Mouse (Mus musculus) common myeloid progenitor, adult 5-6 weeks (primary cell): ENCODE results near the gene Zfp26. TPM values are rescaled to one million over a fixed set of nuclear protein-coding genes. Genes with fewer than 3 reads are reported as not detected.
A peak's percentile ranks its signal among the peaks of the same experiment; 100 is the strongest.

Experiments used
- ATAC-seq: replicated peaks from 2 replicates; pipeline ENCODE4 v1.8.0; 2016; ENCODE audit warnings: low read depth, mild to moderate bottlenecking, moderate TSS enrichment, inconsistent platforms; ENCODE audit not compliant: poor library complexity, severe bottlenecking
- total RNA-seq: library from RNA; stranded (forward); fragments of 200-1000, 187-1606 nt; gene quantifications from 2 replicates; pipeline ENCODE4 v1.2.3, GENCODE M21; 2017

The Zfp26 gene
- total RNA-seq = 38.1 and 62.8 TPM in 2 replicates

DNA sequence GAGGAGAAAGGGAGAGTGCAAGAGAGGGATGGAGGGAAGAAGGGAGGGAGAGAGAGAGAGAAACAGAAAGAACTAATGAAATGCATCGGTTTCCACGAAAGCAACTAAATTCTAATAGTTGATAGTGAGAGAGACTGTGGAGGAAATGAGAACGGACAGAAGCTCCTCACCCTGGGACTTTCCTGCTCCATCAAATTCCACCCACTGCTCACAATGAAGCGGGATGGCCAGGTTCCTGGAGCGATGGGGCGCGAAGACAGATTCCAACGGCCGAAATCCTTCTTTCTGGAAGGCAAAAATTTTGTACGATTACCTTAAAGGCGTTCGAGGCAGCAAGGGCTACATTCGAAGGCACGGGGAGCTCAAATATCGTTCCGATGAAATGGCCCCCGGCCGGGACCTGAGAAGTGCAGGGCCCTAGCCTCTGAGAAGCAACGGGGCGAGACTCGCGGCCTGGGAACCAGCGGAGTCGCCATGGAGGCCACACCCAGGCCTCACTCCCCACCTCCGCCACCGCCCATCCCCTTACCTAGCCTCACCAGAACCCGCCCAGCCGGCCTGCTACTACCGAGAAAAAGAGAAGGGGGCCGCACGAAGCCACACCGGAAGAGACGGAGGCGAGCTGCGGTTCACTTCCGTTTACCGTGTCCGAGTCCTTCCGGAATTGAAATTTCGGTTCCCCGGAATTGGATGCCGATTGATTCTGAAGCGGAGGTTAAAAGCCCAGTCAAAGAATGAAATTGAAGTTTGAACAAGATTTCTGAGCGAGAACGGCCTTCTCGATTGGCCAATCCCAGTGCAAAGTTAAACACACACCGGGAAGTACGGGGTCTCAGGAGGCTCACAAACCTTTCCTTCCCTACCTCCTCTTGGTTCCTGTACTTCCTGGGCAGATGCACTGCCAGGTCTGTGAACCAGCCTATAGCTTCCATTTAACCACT, at the start of gene Zfp26:
Gene Zfp26 (minus strand): TSS at position 786 of the 941 bp plus-strand sequence.
- peak; percentile 97 for ATAC-seq

DNA sequence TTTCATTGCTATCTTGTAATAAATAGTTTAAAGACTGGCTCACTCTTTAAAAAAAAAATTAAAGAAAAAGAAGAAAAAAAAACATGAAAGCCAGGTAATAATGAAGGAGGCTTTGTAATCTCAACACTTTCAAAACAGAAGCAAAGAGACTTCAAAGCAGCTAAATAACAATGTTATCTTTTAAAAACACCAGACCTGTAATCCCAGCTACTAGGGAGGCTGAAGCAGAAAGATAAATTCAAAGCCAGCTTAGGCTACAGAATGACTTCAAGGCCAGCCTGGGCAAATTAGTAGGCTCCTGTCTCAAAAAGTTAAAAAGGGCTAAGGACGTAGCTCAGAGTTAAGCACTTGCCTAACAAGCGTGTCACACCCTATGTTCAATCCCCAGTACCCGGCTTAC, 49.7 kb upstream of the Zfp26 start:
- peak; percentile 63; the same call in 1 of the 2 replicates for ATAC-seq

DNA sequence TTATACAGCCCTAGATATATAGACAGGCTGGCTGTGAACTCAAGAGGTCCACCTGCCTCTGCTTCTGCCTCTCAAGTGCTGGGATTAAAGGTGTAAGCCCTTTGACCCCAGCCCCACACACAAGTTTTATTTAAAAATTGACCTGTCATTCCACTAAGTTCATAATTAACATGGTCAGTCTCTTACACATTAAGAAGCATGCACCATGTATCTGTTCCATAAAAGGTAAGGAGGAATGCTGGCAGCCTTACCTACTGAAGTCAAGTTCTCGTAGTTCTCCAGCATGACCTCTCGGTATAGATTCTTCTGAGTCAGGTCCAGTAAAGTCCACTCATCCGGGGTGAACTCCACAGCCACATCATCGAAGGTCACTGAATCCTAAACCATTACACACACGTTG, 44.8 kb upstream of the Zfp26 start:
- ATAC-seq = no peak

DNA sequence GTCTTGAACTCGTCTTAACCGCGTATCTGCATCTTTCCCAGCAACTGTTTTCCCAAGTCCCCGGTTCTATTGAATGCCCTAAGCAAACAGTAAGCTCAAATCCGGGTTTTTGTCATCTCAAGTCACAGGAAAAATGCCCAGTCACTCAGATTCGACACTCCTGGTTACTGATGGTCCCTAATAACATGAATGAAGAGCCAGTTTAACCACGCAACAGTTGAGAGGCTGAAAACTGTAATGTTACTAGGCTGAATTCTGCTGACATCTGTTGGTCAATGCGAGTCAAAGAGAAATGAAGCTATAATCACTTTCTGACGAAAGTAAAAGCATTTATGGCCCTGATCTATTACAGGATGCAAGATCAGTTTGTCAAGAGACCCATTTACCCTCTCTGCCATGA, 33.3 kb upstream of the Zfp26 start:
- peak; percentile 17 for ATAC-seq

DNA sequence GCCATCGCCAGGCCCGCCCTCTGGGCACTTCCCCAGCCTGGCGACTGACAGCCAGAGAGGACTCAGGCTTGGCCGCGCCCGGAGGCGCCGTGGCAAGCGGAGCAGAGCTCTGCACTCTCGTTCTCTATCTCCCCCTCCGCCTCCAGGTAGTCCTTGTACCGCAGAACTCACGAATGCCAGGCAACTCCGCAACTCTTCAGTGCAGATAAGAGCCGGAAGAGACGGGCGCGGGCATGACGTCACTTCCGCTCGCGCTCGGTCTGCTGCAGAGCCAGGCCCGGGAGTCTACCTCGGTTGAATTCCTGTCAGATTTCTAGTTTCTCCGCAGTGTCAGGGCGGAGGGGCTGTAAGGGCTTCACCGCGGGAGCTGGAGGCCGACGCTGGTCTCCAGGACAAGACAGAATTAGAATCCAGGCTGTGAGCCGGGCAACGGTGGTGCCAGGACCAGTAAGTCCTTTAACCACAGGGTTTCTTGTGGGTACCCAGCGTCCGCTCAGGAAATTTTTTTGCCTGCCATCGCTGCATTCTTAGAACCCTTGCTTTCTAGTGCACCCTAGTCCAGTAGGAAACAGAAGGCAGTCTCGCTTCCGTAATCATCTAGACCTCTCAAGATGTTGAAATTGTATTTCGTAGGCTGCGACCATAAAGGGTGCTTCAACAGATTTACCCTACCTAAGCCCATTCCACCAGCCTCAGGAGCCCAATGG, 32.7 kb upstream of the Zfp26 start, which contains the start of gene Zfp426:
Gene Zfp426 (minus strand): TSS at position 220 of the 707 bp plus-strand sequence.
- ATAC-seq = peak; percentile 92

DNA sequence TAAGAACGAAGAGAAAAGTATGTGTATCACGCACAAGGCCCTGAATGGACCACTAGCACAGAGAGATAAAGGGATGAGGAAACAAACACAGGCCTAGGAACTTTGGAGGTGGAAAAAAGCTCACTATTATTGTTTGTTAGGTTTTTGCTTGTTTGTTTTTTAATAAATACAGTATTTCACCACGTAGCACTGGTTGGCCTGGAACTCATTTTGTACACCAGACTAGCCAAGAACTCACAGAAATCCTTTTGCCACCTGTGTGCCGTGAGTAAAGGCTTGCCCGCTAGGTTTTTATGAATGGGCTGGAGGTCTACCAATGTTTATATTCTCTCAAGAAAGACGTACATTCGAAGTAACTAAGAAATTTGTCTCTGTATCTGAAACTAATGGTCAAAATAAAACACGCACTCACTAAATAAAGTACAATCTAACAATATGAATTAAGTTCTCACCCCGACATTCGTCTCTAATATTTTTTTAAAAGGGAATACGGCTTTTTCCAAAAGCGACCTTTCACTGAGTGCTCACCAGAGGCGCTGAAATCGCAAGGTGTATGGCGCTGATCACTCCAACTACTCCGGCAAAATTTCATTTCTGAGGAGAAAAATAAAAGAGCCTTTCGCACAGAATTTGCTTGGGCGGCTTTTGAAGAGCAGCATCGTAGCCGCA, 32.0 kb upstream of the Zfp26 start:
- ATAC-seq = no peak

DNA sequence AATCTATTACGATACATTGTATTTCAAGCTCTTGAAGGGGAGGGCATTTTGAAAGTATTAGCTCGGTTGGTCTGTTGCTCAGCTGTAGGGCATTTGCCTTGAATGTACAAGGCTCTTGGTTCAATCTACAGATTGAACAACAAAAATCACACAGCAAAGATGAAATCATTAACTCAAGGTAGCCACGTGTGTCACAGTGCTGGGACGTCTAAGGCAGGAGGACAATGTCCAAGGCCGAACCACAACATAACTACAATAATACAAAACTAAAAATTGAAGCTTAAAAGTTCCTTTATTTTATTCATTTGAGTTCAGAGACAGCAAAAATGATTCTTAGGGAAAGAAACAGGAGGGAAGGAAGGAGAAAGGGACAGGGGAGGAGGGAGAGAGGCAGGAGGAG, 29.6 kb upstream of the Zfp26 start:
- ATAC-seq = no peak

DNA sequence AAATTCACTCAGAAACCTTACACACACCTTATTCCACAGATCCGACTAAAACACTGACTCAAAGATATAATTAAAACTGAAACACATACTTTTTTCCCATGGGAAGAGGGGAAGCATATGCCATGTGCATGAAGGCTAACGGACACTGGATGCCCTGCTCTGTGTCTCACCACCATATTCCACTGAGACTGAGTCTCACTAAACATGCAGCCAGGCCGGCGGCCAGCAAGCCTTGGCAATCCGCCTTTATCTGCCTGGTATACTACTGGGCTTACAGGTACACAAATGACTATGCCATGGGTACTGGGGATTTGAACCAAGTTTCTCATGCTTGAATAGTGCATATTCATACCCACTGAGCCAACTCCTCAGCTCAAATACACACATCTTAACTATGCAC, 19.4 kb upstream of the Zfp26 start:
- ATAC-seq = no peak

DNA sequence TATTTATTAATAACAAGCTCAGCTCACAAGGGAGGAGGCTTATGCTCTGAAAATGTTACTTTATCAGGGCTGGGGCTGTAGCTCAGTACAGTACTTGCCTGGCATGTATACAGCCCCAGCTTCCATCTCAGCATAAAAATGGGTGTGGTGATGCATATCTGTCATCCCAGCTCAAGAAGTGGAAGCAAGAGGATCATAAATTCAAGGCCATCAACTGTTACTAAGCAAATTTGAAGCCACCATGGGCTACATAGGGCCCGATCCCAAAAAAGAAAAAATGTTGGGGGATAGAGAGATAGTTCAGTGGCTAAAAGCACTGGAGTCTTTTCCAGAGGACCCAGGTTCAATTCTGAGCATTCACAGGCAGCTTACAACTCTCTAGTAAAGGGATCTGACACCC, 16.7 kb upstream of the Zfp26 start:
- ATAC-seq = no peak

DNA sequence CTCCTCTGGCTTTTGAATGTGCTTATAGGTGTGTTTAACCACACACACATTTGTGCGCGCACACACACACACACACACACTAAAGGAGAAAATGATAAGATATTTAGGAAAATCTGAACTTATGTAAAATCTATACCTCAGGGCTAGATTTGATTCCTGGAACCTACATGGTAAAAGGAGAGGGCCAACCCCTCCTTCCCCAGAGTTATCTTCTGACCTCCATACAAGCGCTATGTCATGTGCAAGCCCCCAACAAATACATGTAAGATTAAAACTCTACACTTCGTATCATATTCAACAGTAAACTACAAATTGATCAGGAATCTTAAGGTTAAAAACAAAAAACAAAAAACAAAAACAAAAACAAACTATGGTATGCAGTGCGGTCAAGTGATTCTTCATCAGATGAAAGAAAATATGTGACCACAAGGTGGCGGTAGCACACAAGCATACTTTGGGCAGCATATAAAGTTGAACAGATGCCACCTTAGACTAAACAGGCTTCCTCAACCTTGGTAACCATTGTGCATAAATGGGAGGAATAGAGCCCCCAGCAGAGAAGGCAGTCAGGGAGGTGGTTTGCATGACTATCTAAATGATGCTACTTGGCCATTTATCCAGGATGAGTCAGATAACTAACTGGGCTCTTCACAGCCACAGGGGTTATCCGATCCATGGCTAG, 6.9 kb upstream of the Zfp26 start:
- ATAC-seq = peak; percentile 97

DNA sequence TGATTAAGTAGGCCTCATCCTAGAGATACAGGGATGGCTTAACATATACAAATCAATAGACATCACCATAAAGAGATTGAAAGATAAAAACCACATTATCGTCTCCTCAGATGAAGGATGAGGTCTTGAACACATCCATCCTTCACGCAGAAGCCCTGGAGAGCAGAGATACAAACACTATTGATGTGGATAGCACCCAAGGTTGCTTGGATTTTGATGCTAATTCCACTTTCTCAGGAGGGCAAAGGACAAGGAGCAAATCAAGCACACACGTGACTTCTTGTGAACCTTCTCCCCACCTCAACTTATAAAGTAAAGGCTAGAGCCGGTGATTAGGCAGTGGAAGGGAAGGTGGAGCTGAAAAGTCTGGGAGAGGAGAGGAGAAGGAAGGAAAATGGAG, 6.3 kb downstream of the Zfp26 start:
- ATAC-seq = no peak

DNA sequence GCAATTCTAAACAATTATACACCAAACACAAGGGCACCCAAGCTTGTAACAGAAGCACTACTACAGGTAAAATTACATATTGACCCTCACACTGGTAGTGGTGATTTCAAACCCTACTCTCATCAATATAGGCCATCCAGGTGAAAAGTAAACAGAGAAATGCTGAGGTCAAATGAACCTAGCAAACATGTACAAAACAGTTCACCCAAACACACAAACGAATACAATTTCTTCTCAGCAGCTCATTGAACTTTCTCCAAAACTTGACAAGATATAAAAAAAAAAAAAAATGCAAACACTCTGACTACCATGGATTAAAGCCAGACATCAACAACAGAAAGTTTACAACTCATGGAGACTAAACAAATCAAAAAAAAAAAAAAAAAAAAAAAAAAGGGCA, 8.5 kb downstream of the Zfp26 start:
- ATAC-seq = no peak

DNA sequence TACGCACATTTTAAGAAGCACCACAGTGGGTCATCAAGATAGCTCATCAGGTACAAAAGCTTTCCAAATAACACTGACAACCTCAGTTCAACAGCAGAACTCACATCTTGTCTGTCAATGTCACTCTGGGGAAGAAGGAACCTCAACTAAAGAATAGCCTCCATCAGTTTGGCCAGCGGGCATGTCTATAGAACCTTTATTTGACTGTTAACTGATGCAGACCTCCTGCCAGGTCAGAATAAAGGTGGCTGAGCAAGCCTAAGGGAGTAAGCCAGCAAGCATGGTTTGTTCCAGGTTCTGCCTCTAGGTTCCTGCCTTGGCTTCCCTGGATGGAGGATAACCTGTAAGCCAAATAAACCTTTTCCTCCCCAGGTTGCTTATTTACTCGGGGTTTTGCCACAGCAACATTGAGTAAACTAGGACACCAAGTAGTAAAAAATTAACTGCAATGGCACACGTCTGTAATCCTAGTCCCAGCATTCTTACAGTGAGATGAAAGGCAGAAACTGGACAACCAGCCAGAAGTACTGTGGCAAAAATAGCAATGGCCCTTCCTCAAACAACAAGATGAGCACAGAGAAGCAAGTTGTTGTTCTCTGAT, 16.7 kb downstream of the Zfp26 start:
- ATAC-seq = no peak

DNA sequence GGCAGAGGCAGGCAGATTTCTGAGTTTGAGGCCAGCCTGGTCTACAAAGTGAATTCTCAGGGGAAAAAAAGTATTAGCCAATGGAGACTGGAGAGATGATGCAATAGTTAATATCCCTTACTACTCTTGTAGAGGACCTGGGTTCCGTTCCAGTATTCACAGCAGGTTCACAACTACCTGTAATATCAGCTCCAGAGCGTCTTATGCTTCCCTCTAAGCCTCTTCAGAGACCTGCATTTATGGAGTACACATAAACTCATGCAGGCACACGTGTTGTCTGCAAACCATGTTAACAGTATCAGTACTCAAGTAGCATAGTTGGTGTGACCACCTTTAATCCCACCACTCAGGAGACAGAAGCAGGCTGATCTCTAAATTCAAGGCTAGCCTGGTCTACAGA, 30.0 kb downstream of the Zfp26 start:
- ATAC-seq = no peak

DNA sequence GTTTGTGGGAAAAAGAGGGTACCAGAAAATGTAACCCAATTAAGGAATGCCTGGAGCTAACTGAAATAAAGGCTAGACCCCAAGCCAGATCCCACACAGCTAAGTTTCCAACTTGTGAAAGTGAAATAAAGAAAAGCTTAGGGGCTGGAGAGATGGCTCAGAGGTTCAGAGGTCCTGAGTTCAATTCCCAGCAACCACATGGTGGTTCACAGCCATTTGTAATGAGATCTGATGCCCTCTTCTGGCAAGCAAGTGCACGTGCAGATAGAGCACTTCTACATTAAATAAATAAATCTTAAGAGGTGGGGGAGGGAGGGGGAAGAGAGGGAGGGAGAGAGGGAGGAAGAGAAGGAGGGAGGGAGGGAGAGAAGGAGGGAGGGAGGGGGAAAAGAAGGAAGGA, 48.5 kb downstream of the Zfp26 start:
- ATAC-seq = no peak

DNA sequence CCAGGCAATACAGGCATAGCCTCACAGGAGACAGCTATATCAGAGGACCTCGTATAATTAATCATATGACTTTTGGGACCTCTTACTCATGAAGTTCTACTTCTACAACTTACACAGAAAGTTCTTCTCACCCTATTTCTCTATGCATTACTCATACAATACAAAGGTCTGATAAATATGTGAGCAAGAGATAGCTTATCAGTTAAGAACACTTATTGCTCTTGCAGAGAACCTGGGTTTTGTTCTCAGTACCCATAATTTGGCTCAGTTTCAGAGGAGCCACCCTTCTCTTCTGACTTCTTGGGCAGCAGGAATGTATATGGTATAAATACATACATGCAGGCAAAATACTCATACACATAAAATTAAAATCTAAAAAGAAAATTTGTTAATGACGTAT, 50.6 kb downstream of the Zfp26 start:
- ATAC-seq = no peak

DNA sequence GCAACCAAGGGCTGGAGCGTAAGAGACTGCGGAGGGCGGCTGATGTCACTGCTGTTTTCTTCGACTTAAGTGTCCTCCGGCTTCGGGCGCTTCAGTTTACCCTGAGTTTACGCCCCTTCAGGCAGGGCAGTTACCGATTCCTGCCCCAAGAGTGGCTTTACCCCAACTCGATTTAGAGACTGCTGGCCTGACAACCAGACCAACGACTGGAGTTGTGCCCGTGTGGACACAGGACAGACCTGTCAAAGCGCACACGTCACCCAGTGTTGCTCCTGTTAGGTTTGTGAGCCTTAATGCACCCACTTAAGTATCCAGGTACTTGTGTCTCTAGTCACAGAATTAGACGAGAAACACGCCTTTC, 74.6 kb downstream of the Zfp26 start:
- ATAC-seq = no peak

DNA sequence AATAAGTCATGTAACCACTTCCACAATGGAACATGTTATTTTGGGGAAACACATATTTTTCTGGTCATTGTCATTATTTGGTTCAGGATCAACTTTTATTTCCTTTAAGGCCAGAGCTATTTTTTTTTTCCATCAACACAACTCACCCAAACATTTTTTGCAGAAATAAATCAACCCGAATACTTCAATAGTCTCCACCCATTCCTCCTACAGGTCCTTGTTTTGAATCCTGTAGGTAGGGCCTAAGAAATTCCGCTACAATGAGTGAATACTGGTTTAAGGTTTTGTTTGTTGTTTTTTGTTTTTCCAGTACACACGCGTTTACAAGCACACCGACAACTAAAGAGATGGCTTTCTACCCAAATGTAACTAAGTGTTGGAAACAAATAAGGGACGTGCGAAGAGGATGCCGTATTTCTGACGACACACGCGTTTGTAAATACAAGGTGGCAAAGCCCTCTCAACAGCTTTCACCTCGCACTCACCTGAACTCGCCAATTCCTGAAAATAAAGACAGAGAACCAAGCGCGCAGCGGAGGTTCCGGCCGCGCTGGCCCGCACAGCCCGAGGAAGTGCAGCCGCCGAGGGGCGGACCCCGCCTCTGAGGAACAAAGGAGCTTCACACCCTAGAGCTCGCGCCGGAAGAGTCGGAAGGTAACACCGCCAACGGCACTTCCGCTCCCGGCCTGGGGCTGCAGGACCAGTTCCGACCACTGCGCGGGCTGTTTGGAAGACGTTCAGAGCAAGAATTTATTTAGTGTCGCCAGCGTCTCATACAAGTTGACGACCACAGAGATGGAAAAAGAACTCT, 75.2 kb downstream of the Zfp26 start, which contains the start of gene Zfp560:
Gene Zfp560 (minus strand): TSS at position 646 of the 811 bp plus-strand sequence.
- peak; percentile 100 for ATAC-seq

DNA sequence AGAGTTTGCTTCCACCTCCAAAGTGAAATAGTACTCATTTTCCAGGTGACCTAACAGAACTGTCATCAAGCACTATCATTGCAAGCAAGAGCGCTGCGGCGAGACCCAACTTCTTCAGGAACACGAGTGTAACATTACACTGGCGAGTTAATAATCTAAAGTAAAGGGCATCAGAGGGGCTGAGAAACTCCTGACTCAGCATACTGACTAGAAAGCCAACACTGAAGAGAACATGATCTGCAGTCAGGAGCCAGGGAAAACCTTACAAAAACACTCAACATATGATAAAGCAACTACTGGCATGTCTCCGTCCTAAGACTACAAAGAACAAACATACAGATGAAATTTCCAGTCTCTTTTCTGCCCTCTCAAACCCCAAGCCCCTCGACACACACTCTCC, 76.3 kb downstream of the Zfp26 start:
- no peak for ATAC-seq
